Mouse (Mus musculus): Measurements from ENCODE around the gene Klb.

- no peak for TF ChIP-seq CTCF (IDR thresholded peaks at IDR 0.05; ENCODE audit: borderline replicate concordance, insufficient read depth, low read length)
- no peak for TF ChIP-seq POLR2A (IDR thresholded peaks at IDR 0.05; ENCODE audit: low read depth, low read length)
Measured at GRCm38 (mm10) chr5:65420822-65421221, 72.7 kb downstream of the Klb start.
